Mouse (Mus musculus) CH12.LX (cell line): ENCODE measurements at regions not wholly inside any gene's neighbourhood (a gene's known extent, or its start where the extent isn't known, plus 50 kb on each side); places are given as distances from the start of the nearest gene placed in this dataset.

Experiments used
- DNase-seq: peaks from one replicate; pipeline ENCODE4 v3.0.0-alpha.2; 2013; ENCODE audit errors: extremely low read depth
- H3K27ac ChIP-seq: 2 replicates; pipeline ENCODE4 v1.5.1; 2012; ENCODE audit warnings: low read depth, mild to moderate bottlenecking, control low read depth, moderate library complexity; ENCODE audit not compliant: insufficient read depth
- H3K27me3 ChIP-seq: replicated peaks from 2 replicates; pipeline ENCODE3; 2012; ENCODE audit warnings: inconsistent platforms
- H3K36me3 ChIP-seq, 2 experiments: replicated peaks in 1 of 2; 2 replicates each; pipeline versions ENCODE3 to v1.6.1; 2012; ENCODE audit warnings: inconsistent platforms in 1 of 2, low read length in 1 of 2, mild to moderate bottlenecking in 1 of 2, mixed read lengths in 1 of 2, moderate library complexity in 1 of 2; ENCODE audit not compliant: control insufficient read depth in 1 of 2, insufficient read depth in 1 of 2
- H3K4me1 ChIP-seq, 2 experiments: 2 replicates each; pipeline ENCODE4 v1.6.1; 2012; ENCODE audit warnings: inconsistent platforms in 1 of 2, moderate library complexity in 1 of 2; ENCODE audit not compliant: insufficient read depth in 2 of 2, control insufficient read depth in 1 of 2
- H3K4me2 ChIP-seq: 2 replicates; pipeline ENCODE4 v1.6.1; 2012; ENCODE audit warnings: low read depth, mild to moderate bottlenecking, control low read depth; ENCODE audit not compliant: poor library complexity, insufficient read depth, severe bottlenecking
- H3K4me3 ChIP-seq, 3 experiments: fragments of 150-350 bp in 1 of 3; sonication (generic) in 1 of 3; replicated peaks in 1 of 3; 2 replicates each; pipeline versions ENCODE3 to v1.5.1; 2011 to 2012; ENCODE audit warnings: low read depth in 2 of 3, low read length in 2 of 3, mild to moderate bottlenecking in 2 of 3, moderate library complexity in 2 of 3, control low read depth in 1 of 3, improper control_type of control experiment in 1 of 3, inconsistent platforms in 1 of 3, mixed read lengths in 1 of 3; ENCODE audit not compliant: poor library complexity in 1 of 3
- H3K79me2 ChIP-seq: replicated peaks from 2 replicates; pipeline ENCODE4 v1.6.1; 2012; ENCODE audit warnings: mild to moderate bottlenecking, moderate library complexity; ENCODE audit not compliant: control insufficient read depth, poor library complexity, insufficient read depth, severe bottlenecking; ENCODE audit errors: extremely low read depth
- H3K9ac ChIP-seq: 2 replicates; pipeline ENCODE4 v1.6.1; 2012; ENCODE audit warnings: low read depth, mild to moderate bottlenecking, control low read depth, moderate library complexity; ENCODE audit not compliant: insufficient read depth
- H3K9me3 ChIP-seq: replicated peaks from 2 replicates; pipeline ENCODE3; 2012; ENCODE audit warnings: low read length, inconsistent platforms, mixed read lengths
- BHLHE40 ChIP-seq: IDR thresholded peaks from 2 replicates; pipeline ENCODE4 v1.6.1; 2011; ENCODE audit warnings: mild to moderate bottlenecking, low read depth, low read length, improper control_type of control experiment
- CTCF ChIP-seq, 2 experiments: IDR thresholded peaks in 1 of 2; conservative IDR thresholded peaks in 1 of 2; 2 replicates each; pipeline ENCODE4 v1.5.1; 2011 to 2012; ENCODE audit warnings: low read depth in 2 of 2, low read length in 2 of 2, improper control_type of control experiment in 1 of 2, inconsistent platforms in 1 of 2, mild to moderate bottlenecking in 1 of 2, moderate library complexity in 1 of 2
- E2F4 ChIP-seq: IDR thresholded peaks from 2 replicates; pipeline ENCODE4 v1.6.1; 2011; ENCODE audit warnings: low read depth, low read length, improper control_type of control experiment; ENCODE audit not compliant: insufficient replicate concordance
- EP300 ChIP-seq: IDR thresholded peaks from 2 replicates; pipeline ENCODE4 v1.6.1; 2011; ENCODE audit warnings: low read length, improper control_type of control experiment
- ETS1 ChIP-seq: conservative IDR thresholded peaks from 2 replicates; pipeline ENCODE4 v1.6.1; 2012; ENCODE audit warnings: low read depth, mild to moderate bottlenecking, inconsistent platforms, low read length, improper control_type of control experiment, moderate library complexity
- GABPA ChIP-seq: IDR thresholded peaks from 2 replicates; pipeline ENCODE4 v1.6.1; 2012; ENCODE audit warnings: low read depth, low read length, improper control_type of control experiment, inconsistent platforms; ENCODE audit not compliant: insufficient replicate concordance
- JUN ChIP-seq: IDR thresholded peaks from 2 replicates; pipeline ENCODE4 v1.6.1; 2011; ENCODE audit warnings: low read depth, mild to moderate bottlenecking, low read length, improper control_type of control experiment, moderate library complexity; ENCODE audit not compliant: insufficient read depth
- JUND ChIP-seq: conservative IDR thresholded peaks from 2 replicates; pipeline ENCODE4 v1.6.1; 2011; ENCODE audit warnings: low read depth, low read length, improper control_type of control experiment
- KAT2A ChIP-seq: IDR thresholded peaks from 2 replicates; pipeline ENCODE4 v1.6.1; 2012; ENCODE audit warnings: low read length, improper control_type of control experiment, inconsistent platforms; ENCODE audit not compliant: insufficient replicate concordance
- MAZ ChIP-seq: IDR thresholded peaks from 2 replicates; pipeline ENCODE4 v1.6.1; 2012; ENCODE audit warnings: low read depth, mild to moderate bottlenecking, inconsistent platforms, low read length, improper control_type of control experiment, moderate library complexity
- MEF2A ChIP-seq: IDR thresholded peaks from 2 replicates; pipeline ENCODE4 v1.6.1; 2014; ENCODE audit warnings: low read depth, mild to moderate bottlenecking, inconsistent platforms, low read length, improper control_type of control experiment, borderline replicate concordance
- MYC ChIP-seq: IDR thresholded peaks from 2 replicates; pipeline ENCODE4 v1.6.1; 2011; ENCODE audit warnings: low read depth, mild to moderate bottlenecking, improper control_type of control experiment, low read length
- NELFE ChIP-seq: IDR thresholded peaks from 2 replicates; pipeline ENCODE4 v1.6.1; 2011; ENCODE audit warnings: low read depth, low read length, improper control_type of control experiment
- PAX5 ChIP-seq: IDR thresholded peaks from 2 replicates; pipeline ENCODE4 v1.6.1; 2012; ENCODE audit warnings: low read length, inconsistent platforms, mixed read lengths
- POLR2AphosphoS2 ChIP-seq: IDR thresholded peaks from 2 replicates; pipeline ENCODE4 v1.6.1; 2011; ENCODE audit warnings: low read depth, low read length, improper control_type of control experiment
- RAD21 ChIP-seq: IDR thresholded peaks from 2 replicates; pipeline ENCODE4 v1.6.1; 2011; ENCODE audit warnings: low read depth, mild to moderate bottlenecking, low read length, improper control_type of control experiment, moderate library complexity
- UBTF ChIP-seq: IDR thresholded peaks from 2 replicates; pipeline ENCODE4 v1.6.1; 2012; ENCODE audit warnings: low read depth, mild to moderate bottlenecking, inconsistent platforms, low read length, improper control_type of control experiment, moderate library complexity
- USF1 ChIP-seq: IDR thresholded peaks from 2 replicates; pipeline ENCODE4 v1.6.1; 2014; ENCODE audit warnings: low read depth, mild to moderate bottlenecking, inconsistent platforms, low read length, improper control_type of control experiment
- USF2 ChIP-seq: conservative IDR thresholded peaks from 2 replicates; pipeline ENCODE4 v1.6.1; 2011; ENCODE audit warnings: low read depth, low read length, improper control_type of control experiment
- ZC3H11A ChIP-seq: IDR thresholded peaks from 2 replicates; pipeline ENCODE4 v1.6.1; 2012; ENCODE audit warnings: low read depth, mild to moderate bottlenecking, inconsistent platforms, low read length, improper control_type of control experiment
- ZKSCAN1 ChIP-seq: IDR thresholded peaks from 2 replicates; pipeline ENCODE4 v1.6.1; 2012; ENCODE audit warnings: low read depth, inconsistent platforms, low read length, improper control_type of control experiment, borderline replicate concordance
- ZNF384 ChIP-seq: IDR thresholded peaks from 2 replicates; pipeline ENCODE4 v1.6.1; 2012; ENCODE audit warnings: low read depth, low read length, improper control_type of control experiment, inconsistent platforms
- dilution Hi-C: fragments of 300-500 bp; cut with MboI; formaldehyde crosslinking; loops from 2 replicates; pipeline ENCODE4 v1.14.3; 2020; ENCODE audit warnings: low sequenced_read_pairs; ENCODE audit not compliant: extremely low pct_unique_long_range_greater_than_20kb, extremely low pct_ligation_motif_present
- in situ Hi-C: fragments of 300-500 bp; cut with MboI; formaldehyde crosslinking; loops from 3 replicates; pipeline ENCODE4 v1.14.3; 2019; ENCODE audit warnings: low sequenced_read_pairs, low pct_ligation_motif_present, low pct_unique_long_range_greater_than_20kb, mixed read lengths

GRCm38 (mm10) chr11:112106891-112107290, 675.1 kb upstream of the Sox9 start:
- Histone ChIP-seq H3K4me2 (no peak overlapping the region), H3K9ac (no peak overlapping the region), H3K9me3 (peaks cover 64% of the 10 kb centered on the region), H3K36me3 (no peaks in the 10 kb centered on the region), H3K4me1 (no peaks in the 10 kb centered on the region), H3K4me3 (no peak overlapping the region), H3K27me3 (no peaks in the 10 kb centered on the region), H3K27ac (no peak overlapping the region), H3K79me2 (no peaks in the 10 kb centered on the region)
- in situ Hi-C loops: no loop called here
- dilution Hi-C loops: no loop called here
- no peak for DNase-seq
- TF ChIP-seq PAX5 (no peak), UBTF (no peak), E2F4 (no peak), GABPA (no peak), MAZ (no peak), MEF2A (no peak), BHLHE40 (no peak), JUN (no peak), ETS1 (no peak), ZC3H11A (no peak), ZKSCAN1 (no peak), KAT2A (no peak), POLR2AphosphoS2 (no peak), USF2 (no peak), MYC (no peak), USF1 (no peak), JUND (no peak), ZNF384 (no peak)

- Histone ChIP-seq H3K27me3 (no peaks in the 10 kb centered on the region), H3K79me2 (no peaks in the 10 kb centered on the region), H3K9ac (no peak overlapping the region), H3K4me1 (no peaks in the 10 kb centered on the region), H3K27ac (no peak overlapping the region), H3K9me3 (peaks cover 68% of the 10 kb centered on the region), H3K36me3 (no peaks in the 10 kb centered on the region), H3K4me3 (no peak overlapping the region), H3K4me2 (no peak overlapping the region)
- dilution Hi-C loops: no loop called here
- TF ChIP-seq UBTF (no peak), USF2 (no peak), USF1 (no peak), CTCF (conservative IDR thresholded peaks at IDR 0.05 in 1 of 2, IDR thresholded peaks at IDR 0.05 in 1 of 2; ENCODE audit: low read depth in 2 of 2, low read length in 2 of 2) (no peak), EP300 (no peak), E2F4 (no peak), RAD21 (no peak), NELFE (no peak), ETS1 (no peak)
- in situ Hi-C loops: no loop called here
- no peak for DNase-seq
These were observed 674.7 kb upstream of the Sox9 start for GRCm38 (mm10) chr11:112107314-112107713.
